Mouse (Mus musculus) heart, embryonic 12.5 days (tissue): ENCODE results near the gene Togaram2. TPM values are rescaled to one million over a fixed set of nuclear protein-coding genes. Genes with fewer than 3 reads are reported as not detected.

Experiments used
- ATAC-seq: fragments of 200-750 bp; cut with Nextera tagmentation; 2 replicates; pipeline ENCODE4 v1.8.0; 2017; ENCODE audit warnings: moderate TSS enrichment, moderate library complexity; ENCODE audit not compliant: insufficient number of reproducible peaks, low FRiP score
- H3K27ac ChIP-seq: fragments of 300-500 bp; sonication (generic); 2 replicates; pipeline ENCODE4 v1.5.1; 2016; ENCODE audit warnings: mild to moderate bottlenecking, moderate library complexity; ENCODE audit not compliant: poor library complexity, severe bottlenecking
- H3K27me3 ChIP-seq: fragments of 300-500 bp; sonication (generic); replicated peaks from 2 replicates; pipeline ENCODE4 v1.6.1; 2016; ENCODE audit warnings: mild to moderate bottlenecking, moderate library complexity
- H3K36me3 ChIP-seq: fragments of 300-500 bp; sonication (generic); 2 replicates; pipeline ENCODE4 v1.6.1; 2016; ENCODE audit warnings: mild to moderate bottlenecking, moderate library complexity
- H3K4me1 ChIP-seq: fragments of 300-500 bp; sonication (generic); replicated peaks from 2 replicates; pipeline ENCODE4 v1.6.1; 2016; ENCODE audit warnings: mild to moderate bottlenecking
- H3K4me2 ChIP-seq: fragments of 300-500 bp; sonication (generic); 2 replicates; pipeline ENCODE4 v1.6.1; 2016; ENCODE audit warnings: mild to moderate bottlenecking, moderate library complexity
- H3K4me3 ChIP-seq: fragments of 300-500 bp; sonication (generic); 2 replicates; pipeline ENCODE4 v1.5.1; 2016; ENCODE audit warnings: mild to moderate bottlenecking
- H3K9ac ChIP-seq: fragments of 300-500 bp; sonication (generic); 2 replicates; pipeline ENCODE4 v1.6.1; 2016; ENCODE audit warnings: mild to moderate bottlenecking, moderate library complexity
- H3K9me3 ChIP-seq: fragments of 300-500 bp; sonication (generic); replicated peaks from 2 replicates; pipeline ENCODE4 v1.6.1; 2016; ENCODE audit warnings: mild to moderate bottlenecking, moderate library complexity
- WGBS: fragments of 180-500 bp; shearing (Covaris S2); methylation state at CpG from one replicate; pipeline ENCODE4 v1.1.7; 2016; 5-methylcytosine and 5-hydroxymethylcytosine counted together
- polyA plus RNA-seq: library from polyadenylated mRNA; unstranded; fragments of >200 nt; fragmentation: Nextera tagmentation; extraction: Ambion mirVana; gene quantifications from 2 replicates; pipeline ENCODE4 v1.2.1, GENCODE M21; 2016

The Togaram2 gene
- polyA plus RNA-seq, 1 experiment from 2014 or later, result 2.7 TPM

GRCm38 (mm10) chr17:71696396-71696795 is 23.3 kb downstream of the Togaram2 start:
- 0 out of 2 replicates have a peak overlapping the region, but pooled peaks have one; percentile 0 for H3K27ac ChIP-seq
- H3K4me3 ChIP-seq, result no peak overlapping the region
- H3K4me2 ChIP-seq, result no peak overlapping the region
- no peak for ATAC-seq
- no peaks in the 10 kb centered on the region for H3K9me3 ChIP-seq
- peaks cover 43% of the 10 kb centered on the region for H3K4me1 ChIP-seq
- no peaks in the 10 kb centered on the region for H3K36me3 ChIP-seq
- WGBS, result 66% methylated on average over 5 of the region's 5 CpGs
- no peak overlapping the region for H3K9ac ChIP-seq
- no peaks in the 10 kb centered on the region for H3K27me3 ChIP-seq

GRCm38 (mm10) chr17:71697896-71698618 is 25.0 kb downstream of the Togaram2 start:
- WGBS, result 39% methylated on average over 11 of the region's 11 CpGs
- Histone ChIP-seq H3K9ac (0 out of 2 replicates have a peak overlapping the region, but pooled peaks have one; percentile 10), H3K4me2 (peak overlapping the region; percentile 14; the same call in 1 of the 2 replicates), H3K4me3 (no peak overlapping the region), H3K36me3 (no peaks in the 10 kb centered on the region), H3K4me1 (peaks cover 40% of the 10 kb centered on the region), H3K9me3 (no peaks in the 10 kb centered on the region), H3K27ac (peak overlapping the region; percentile 84), H3K27me3 (no peaks in the 10 kb centered on the region)
- ATAC-seq, result peak; percentile 82

GRCm38 (mm10) chr17:71698619-71698956 is 25.5 kb downstream of the Togaram2 start:
- H3K9me3 ChIP-seq, result no peaks in the 10 kb centered on the region
- H3K27me3 ChIP-seq, result no peaks in the 10 kb centered on the region
- no peak overlapping the region for H3K9ac ChIP-seq
- 37% methylated on average over 11 of the region's 11 CpGs for WGBS
- peaks cover 37% of the 10 kb centered on the region for H3K4me1 ChIP-seq
- H3K27ac ChIP-seq, result peak overlapping the region; percentile 84
- no peak overlapping the region for H3K4me3 ChIP-seq
- peak overlapping the region; percentile 14; the same call in 1 of the 2 replicates for H3K4me2 ChIP-seq
- no peaks in the 10 kb centered on the region for H3K36me3 ChIP-seq
- no peak; the same call in 1 of the 2 replicates for ATAC-seq

- Histone ChIP-seq H3K4me2 (no peak overlapping the region), H3K27ac (peak overlapping the region; percentile 80), H3K9me3 (peaks cover 6% of the 10 kb centered on the region), H3K9ac (no peak overlapping the region), H3K27me3 (no peaks in the 10 kb centered on the region), H3K4me1 (peaks cover 46% of the 10 kb centered on the region), H3K4me3 (no peak overlapping the region), H3K36me3 (no peaks in the 10 kb centered on the region; the same call in 1 of the 2 replicates)
- 32% methylated on average over 1 of the region's 1 CpGs for WGBS
- no peak for ATAC-seq
Observed at GRCm38 (mm10) chr17:71705113-71705512, 32.1 kb downstream of the Togaram2 start.

GRCm38 (mm10) chr17:71705550-71706480 is 32.8 kb downstream of the Togaram2 start:
- Histone ChIP-seq H3K4me1 (peaks cover 52% of the 10 kb centered on the region), H3K9ac (0 out of 2 replicates have a peak overlapping the region, but pooled peaks have one; percentile 13), H3K4me3 (no peak overlapping the region), H3K27ac (peak overlapping the region; percentile 80), H3K27me3 (no peaks in the 10 kb centered on the region), H3K9me3 (peaks cover 6% of the 10 kb centered on the region), H3K4me2 (no peak overlapping the region), H3K36me3 (no peaks in the 10 kb centered on the region; the same call in 1 of the 2 replicates)
- WGBS, result 65% methylated on average over 14 of the region's 14 CpGs
- ATAC-seq, result no peak

- Histone ChIP-seq H3K4me2 (no peak overlapping the region), H3K36me3 (no peaks in the 10 kb centered on the region; the same call in 1 of the 2 replicates), H3K27ac (peak overlapping the region; percentile 13; the same call in 1 of the 2 replicates), H3K9me3 (peaks cover 6% of the 10 kb centered on the region), H3K4me1 (peaks cover 70% of the 10 kb centered on the region), H3K4me3 (no peak overlapping the region), H3K9ac (no peak overlapping the region), H3K27me3 (no peaks in the 10 kb centered on the region)
- 40% methylated on average over 4 of the region's 4 CpGs for WGBS
- ATAC-seq, result no peak
Observed at GRCm38 (mm10) chr17:71707715-71708114, 34.7 kb downstream of the Togaram2 start.

- Histone ChIP-seq H3K36me3 (peaks cover under 1% of the 10 kb centered on the region; the same call in 1 of the 2 replicates), H3K9me3 (no peaks in the 10 kb centered on the region), H3K4me2 (no peak overlapping the region), H3K9ac (no peak overlapping the region), H3K27ac (peak overlapping the region; percentile 78), H3K4me3 (no peak overlapping the region), H3K4me1 (peaks cover 54% of the 10 kb centered on the region), H3K27me3 (no peaks in the 10 kb centered on the region)
- ATAC-seq, result no peak
- 48% methylated on average over 6 of the region's 6 CpGs for WGBS
Observed at GRCm38 (mm10) chr17:71712279-71712678, 39.2 kb downstream of the Togaram2 start.

GRCm38 (mm10) chr17:71715034-71715433 is 42.0 kb downstream of the Togaram2 start:
- no peak overlapping the region for H3K4me3 ChIP-seq
- no peak overlapping the region for H3K4me2 ChIP-seq
- ATAC-seq, result no peak
- H3K4me1 ChIP-seq, result peaks cover 34% of the 10 kb centered on the region
- H3K9me3 ChIP-seq, result no peaks in the 10 kb centered on the region
- 65% methylated on average over 3 of the region's 3 CpGs for WGBS
- no peak overlapping the region for H3K9ac ChIP-seq
- H3K27me3 ChIP-seq, result no peaks in the 10 kb centered on the region
- H3K27ac ChIP-seq, result no peak overlapping the region
- peaks cover 3% of the 10 kb centered on the region; the same call in 1 of the 2 replicates for H3K36me3 ChIP-seq

- Histone ChIP-seq H3K4me2 (no peak overlapping the region), H3K27me3 (no peaks in the 10 kb centered on the region), H3K27ac (no peak overlapping the region), H3K36me3 (peaks cover 3% of the 10 kb centered on the region; the same call in 1 of the 2 replicates), H3K4me1 (peaks cover 20% of the 10 kb centered on the region), H3K9me3 (no peaks in the 10 kb centered on the region), H3K9ac (no peak overlapping the region), H3K4me3 (no peak overlapping the region)
- ATAC-seq, result no peak
- WGBS, result 84% methylated on average over 8 of the region's 8 CpGs
Observed at GRCm38 (mm10) chr17:71717881-71718625, 45.0 kb downstream of the Togaram2 start.

GRCm38 (mm10) chr17:71720434-71720833 is 47.4 kb downstream of the Togaram2 start:
- Histone ChIP-seq H3K4me3 (no peak overlapping the region), H3K4me2 (no peak overlapping the region), H3K9ac (no peak overlapping the region), H3K4me1 (peaks cover 18% of the 10 kb centered on the region), H3K27ac (peak overlapping the region; percentile 98), H3K27me3 (no peaks in the 10 kb centered on the region), H3K9me3 (no peaks in the 10 kb centered on the region), H3K36me3 (peaks cover 3% of the 10 kb centered on the region; the same call in 1 of the 2 replicates)
- no peak for ATAC-seq
